Mouse (Mus musculus) hindbrain, embryonic 11.5 days (tissue): Measurements from ENCODE around the gene Irf5. TPM values are rescaled to one million over a fixed set of nuclear protein-coding genes. Genes with fewer than 3 reads are reported as not detected.
"Not testable (repeated sequence)": the region's sequence is repeated elsewhere in the genome, so short reads cannot be mapped to it uniquely, and the experiment has no call there.

Experiments
- ATAC-seq: fragments of 200-750 bp; cut with Nextera tagmentation; 2 replicates; pipeline ENCODE4 v1.8.0; 2017; ENCODE audit warnings: mild to moderate bottlenecking, moderate TSS enrichment, moderate library complexity; ENCODE audit not compliant: low FRiP score
- DNase-seq: peaks from one replicate; pipeline ENCODE4 v3.0.0-alpha.2; 2015; ENCODE audit warnings: low spot score
- H3K27ac ChIP-seq: fragments of 300-500 bp; sonication (generic); 2 replicates; pipeline ENCODE4 v1.5.1; 2014; ENCODE audit warnings: mild to moderate bottlenecking, low read depth, low read length
- H3K27me3 ChIP-seq: fragments of 300-500 bp; sonication (generic); 2 replicates; pipeline ENCODE4 v1.6.1; 2014; ENCODE audit warnings: mild to moderate bottlenecking, low read length, moderate library complexity, mixed read lengths; ENCODE audit not compliant: control insufficient read depth, insufficient read depth
- H3K36me3 ChIP-seq: fragments of 300-500 bp; sonication (generic); 2 replicates; pipeline ENCODE4 v1.6.1; 2014; ENCODE audit warnings: mild to moderate bottlenecking, low read length, moderate library complexity, mixed read lengths; ENCODE audit not compliant: control insufficient read depth, insufficient read depth
- H3K4me1 ChIP-seq: fragments of 300-500 bp; sonication (generic); replicated peaks from 2 replicates; pipeline ENCODE4 v1.6.1; 2014; ENCODE audit warnings: low read length, mixed read lengths; ENCODE audit not compliant: control insufficient read depth, insufficient read depth
- H3K4me2 ChIP-seq: fragments of 300-500 bp; sonication (generic); replicated peaks from 2 replicates; pipeline ENCODE4 v1.6.1; 2014; ENCODE audit warnings: mild to moderate bottlenecking, low read depth, low read length
- H3K4me3 ChIP-seq: fragments of 300-500 bp; sonication (generic); 2 replicates; pipeline ENCODE4 v1.5.1; 2014; ENCODE audit warnings: low read depth, low read length
- H3K9ac ChIP-seq: fragments of 300-500 bp; sonication (generic); 2 replicates; pipeline ENCODE4 v1.6.1; 2014; ENCODE audit warnings: low read depth, low read length
- H3K9me3 ChIP-seq: fragments of 300-500 bp; sonication (generic); 2 replicates; pipeline ENCODE4 v1.6.1; 2016; ENCODE audit warnings: low read length; ENCODE audit not compliant: control insufficient read depth
- WGBS: fragments of 180-500 bp; shearing (Covaris S2); extraction: QIAGEN DNeasy Blood & Tissue Kit; methylation state at CpG from one replicate; pipeline ENCODE4 v1.1.7; 2014; 5-methylcytosine and 5-hydroxymethylcytosine counted together
- polyA plus RNA-seq: library from polyadenylated mRNA; unstranded; fragments of >200 nt; fragmentation: Nextera tagmentation; extraction: Ambion mirVana; gene quantifications from 2 replicates; pipeline ENCODE4 v1.2.1, GENCODE M21; 2014

Gene Irf5
- polyA plus RNA-seq, 1 experiment from 2014 or later: 2.5 TPM

DNA sequence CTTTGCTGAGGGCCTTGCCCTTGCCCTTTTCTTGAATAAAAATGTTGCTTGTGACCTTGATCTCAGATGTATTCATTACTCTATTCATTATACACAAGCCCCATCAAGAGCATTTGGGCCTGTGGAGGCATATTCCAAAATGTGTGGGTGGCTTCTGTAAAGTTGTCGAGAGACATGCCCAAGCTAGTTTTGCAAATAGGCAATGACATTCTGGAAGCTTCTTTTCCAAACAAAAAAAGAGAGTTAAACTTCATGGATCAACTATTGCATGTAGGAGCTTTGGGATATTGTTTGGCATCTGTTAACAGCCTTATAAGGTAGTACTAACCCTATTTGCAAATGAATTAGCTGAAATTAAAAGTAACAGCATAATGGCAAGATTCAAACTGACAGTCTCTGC lies 21.7 kb downstream of the Irf5 start:
- H3K4me1 ChIP-seq: no peaks in the 10 kb centered on the region
- H3K4me2 ChIP-seq: no peak overlapping the region
- no peak overlapping the region for H3K9ac ChIP-seq
- peaks cover 10% of the 10 kb centered on the region for H3K36me3 ChIP-seq
- DNase-seq (no peak), ATAC-seq (no peak)
- no peaks in the 10 kb centered on the region for H3K9me3 ChIP-seq
- WGBS: 100% methylated on average over 1 of the region's 1 CpGs
- H3K27me3 ChIP-seq: no peaks in the 10 kb centered on the region
- no peak overlapping the region for H3K4me3 ChIP-seq
- no peak overlapping the region for H3K27ac ChIP-seq

DNA sequence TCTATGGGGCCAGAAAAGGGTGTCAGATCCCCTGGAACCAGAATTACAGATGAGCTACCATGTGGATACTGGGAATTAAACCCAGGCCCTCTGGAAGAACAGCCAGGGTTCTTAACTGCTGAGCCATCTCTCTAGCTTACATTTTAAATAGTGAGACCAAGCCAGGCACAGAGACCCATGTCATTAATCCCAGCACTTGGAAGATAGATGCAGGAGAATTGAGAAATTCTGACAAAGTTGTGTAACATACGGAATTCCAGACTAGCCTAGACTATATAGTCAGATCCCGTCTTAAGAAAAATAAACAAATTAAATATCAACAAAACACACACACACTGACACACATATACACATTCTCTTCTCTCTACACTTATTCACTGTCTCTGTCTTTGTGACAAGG lies 26.1 kb downstream of the Irf5 start:
- DNase-seq (no peak), ATAC-seq (no peak)
- 95% methylated on average over 2 of the region's 2 CpGs for WGBS
- Histone ChIP-seq H3K4me3 (no peak overlapping the region), H3K4me1 (no peaks in the 10 kb centered on the region), H3K9ac (no peak overlapping the region), H3K4me2 (no peak overlapping the region), H3K36me3 (peaks cover 8% of the 10 kb centered on the region; the same call in 1 of the 2 replicates), H3K27ac (no peak overlapping the region), H3K27me3 (no peaks in the 10 kb centered on the region), H3K9me3 (no peaks in the 10 kb centered on the region)

DNA sequence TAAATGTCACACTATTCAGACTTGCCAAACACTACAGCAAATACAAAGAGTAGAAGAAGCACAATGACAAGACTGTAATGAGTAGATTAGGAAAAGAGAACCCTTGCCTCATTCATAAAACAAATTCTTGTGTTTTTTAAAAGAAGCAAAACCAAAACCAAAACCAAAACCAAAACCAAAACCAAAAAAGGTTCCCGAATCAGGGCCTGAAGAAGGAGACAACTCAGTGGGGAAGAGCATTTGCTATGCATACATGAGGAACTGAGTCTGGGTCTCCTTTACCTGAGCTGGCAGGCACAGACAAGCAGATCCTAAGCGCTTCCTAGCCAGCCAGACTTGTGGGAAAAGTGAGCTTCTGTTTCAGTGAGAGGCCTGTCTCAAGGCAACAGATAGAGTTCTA lies 30.7 kb downstream of the Irf5 start:
- Histone ChIP-seq H3K4me3 (no peak overlapping the region), H3K4me1 (no peaks in the 10 kb centered on the region), H3K27ac (no peak overlapping the region), H3K9ac (no peak overlapping the region), H3K27me3 (no peaks in the 10 kb centered on the region), H3K9me3 (no peaks in the 10 kb centered on the region), H3K36me3 (peaks cover 13% of the 10 kb centered on the region; the same call in 1 of the 2 replicates), H3K4me2 (no peak overlapping the region)
- WGBS: 100% methylated on average over 2 of the region's 2 CpGs
- DNase-seq (no peak), ATAC-seq (no peak)

DNA sequence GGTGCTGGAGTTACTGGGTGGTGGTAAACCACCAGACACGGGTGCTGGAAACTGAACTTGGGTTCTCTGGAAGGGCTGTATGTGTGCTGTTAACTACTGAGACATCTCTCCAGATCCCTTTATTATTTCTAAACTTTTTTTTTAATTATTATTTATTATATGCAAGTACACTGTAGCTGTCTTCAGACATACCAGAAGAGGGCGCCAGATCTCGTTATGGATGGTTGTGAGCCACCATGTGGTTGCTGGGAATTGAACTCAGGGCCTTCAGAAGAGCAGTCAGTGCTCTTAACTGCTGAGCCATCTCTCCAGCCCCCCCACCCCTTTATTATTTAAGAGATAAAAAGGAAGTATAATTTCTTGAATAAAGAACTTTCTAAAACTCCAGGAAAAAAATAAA lies 50.0 kb downstream of the Irf5 start:
- not testable (repeated sequence) for H3K4me3 ChIP-seq, H3K27ac ChIP-seq, H3K9ac ChIP-seq, ATAC-seq, H3K9me3 ChIP-seq, DNase-seq, H3K27me3 ChIP-seq, H3K4me1 ChIP-seq, H3K4me2 ChIP-seq
- H3K36me3 ChIP-seq: peaks cover 11% of the 10 kb centered on the region
- WGBS: 87% methylated on average over 3 of the region's 3 CpGs

DNA sequence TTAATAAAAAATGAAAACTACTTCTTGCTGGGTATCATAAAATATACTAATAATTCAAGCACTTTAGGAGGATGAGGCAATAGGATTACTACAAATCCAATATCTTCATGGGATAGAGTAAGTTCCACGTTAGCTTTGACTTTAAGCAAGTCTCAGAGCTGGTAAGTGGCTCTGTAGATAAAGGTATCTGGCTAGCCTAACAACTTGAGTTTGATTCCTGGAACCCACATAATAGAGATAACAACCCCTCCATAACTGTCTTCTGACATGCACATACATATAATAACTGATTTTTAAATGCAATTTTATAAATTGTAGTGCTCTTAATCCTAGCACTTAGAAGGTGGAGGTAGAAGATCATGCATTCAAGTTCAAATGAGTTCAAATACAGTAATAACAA lies 54.3 kb downstream of the Irf5 start:
- no peaks in the 10 kb centered on the region for H3K9me3 ChIP-seq
- no peak for DNase-seq
- H3K27me3 ChIP-seq: no peaks in the 10 kb centered on the region
- H3K36me3 ChIP-seq: 0 out of 2 replicates have a peak, but pooled peaks cover 4% of the 10 kb centered on the region
- H3K4me3 ChIP-seq: no peak overlapping the region
- H3K4me2 ChIP-seq: no peak overlapping the region
- no peak overlapping the region for H3K9ac ChIP-seq
- no peaks in the 10 kb centered on the region for H3K4me1 ChIP-seq
- WGBS: 89% methylated on average over 1 of the region's 1 CpGs
- no peak for ATAC-seq
- no peak overlapping the region for H3K27ac ChIP-seq

DNA sequence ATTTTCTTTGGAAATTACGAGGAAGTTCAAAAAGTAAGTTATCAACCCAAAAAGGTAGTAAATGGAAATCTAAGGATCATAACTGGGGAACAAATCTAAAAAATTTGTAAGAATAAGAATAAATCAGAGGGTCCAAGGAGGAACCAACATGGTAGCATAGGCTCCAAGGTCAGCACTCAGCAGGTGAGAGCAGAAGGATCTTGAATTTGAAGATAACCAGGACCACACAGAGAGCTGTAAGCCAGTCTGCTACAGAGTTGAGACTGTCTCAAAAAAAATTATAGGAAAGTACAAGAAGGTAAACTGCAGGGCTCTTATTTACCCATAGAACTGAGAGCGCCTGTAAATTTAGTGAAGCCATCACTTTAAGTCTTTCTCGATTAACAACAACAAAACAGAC lies 54.8 kb downstream of the Irf5 start:
- Histone ChIP-seq H3K27me3 (no peaks in the 10 kb centered on the region), H3K27ac (no peak overlapping the region), H3K9ac (no peak overlapping the region), H3K4me2 (no peak overlapping the region), H3K4me1 (no peaks in the 10 kb centered on the region), H3K4me3 (no peak overlapping the region), H3K9me3 (no peaks in the 10 kb centered on the region), H3K36me3 (0 out of 2 replicates have a peak, but pooled peaks cover 4% of the 10 kb centered on the region)
- WGBS: 93% methylated on average over 3 of the region's 3 CpGs
- ATAC-seq: no peak
- no peak for DNase-seq

Other genes with a start within 250 kb of the Irf5 start
- gene Fam71f2, start 247.0 kb upstream of the Irf5 start, polyA plus RNA-seq: 1.0 TPM in 1 of 2 replicates, not detected in the other
- gene Fam71f1, start 207.5 kb upstream of the Irf5 start, polyA plus RNA-seq: not detected in 2 replicates
- 260 and 285 TPM in 2 replicates for gene Calu, start 178.6 kb upstream of the Irf5 start, polyA plus RNA-seq
- 0.10 and 0.31 TPM in 2 replicates for gene Opn1sw, start 138.2 kb upstream of the Irf5 start, polyA plus RNA-seq
- 25.4 and 27.0 TPM in 2 replicates for gene Ccdc136, start 130.3 kb upstream of the Irf5 start, polyA plus RNA-seq
- gene Flnc, start 93.4 kb upstream of the Irf5 start, polyA plus RNA-seq: 2.5 and 2.9 TPM in 2 replicates
- 209 and 215 TPM in 2 replicates for gene Atp6v1f, start 58.9 kb upstream of the Irf5 start, polyA plus RNA-seq
- gene Atp6v1fnb, start 55.2 kb upstream of the Irf5 start, polyA plus RNA-seq: not detected in 2 replicates
- 11.3 and 12.9 TPM in 2 replicates for gene Kcp, start 18.7 kb upstream of the Irf5 start, polyA plus RNA-seq
- gene Tnpo3, start 83.3 kb downstream of the Irf5 start, polyA plus RNA-seq: 97.3 and 118 TPM in 2 replicates
- 5.7 and 6.1 TPM in 2 replicates for gene Tspan33, start 167.6 kb downstream of the Irf5 start, polyA plus RNA-seq
- 38.6 and 39.3 TPM in 2 replicates for gene Smo, start 208.9 kb downstream of the Irf5 start, polyA plus RNA-seq
- 14.5 and 17.4 TPM in 2 replicates for gene Ahcyl2, start 241.4 kb downstream of the Irf5 start, polyA plus RNA-seq